ENCODE assay signal across 8 mouse cellular contexts in genomic region chr12:4475251-4475993, GRCm38 (mm10). TPM values are rescaled to one million over a fixed set of nuclear protein-coding genes. Genes with fewer than 3 reads are reported as not detected.
DNase-seq lines count a peak whose midpoint lies in the region; ATAC-seq lines count a peak whose summit lies in the region.

No protein-coding gene starts in this region.

- H3K4me1 ChIP-seq in heart, embryonic 14.5 days (ENCODE audit: control insufficient read depth in 2 of 2, insufficient read depth in 2 of 2, low read length in 2 of 2) = peaks cover 2 to 23% of the 10 kb centered on the region in 2 experiments; a peak in 3 of 4 replicates

- peak overlapping the region; percentile 96 for H3K9ac ChIP-seq in heart, embryonic 14.5 days (ENCODE audit: low read length)

- no peaks in the 10 kb centered on the region; the same call in 1 of the 2 replicates for H3K27me3 ChIP-seq in heart, embryonic 14.5 days (ENCODE audit: control insufficient read depth, insufficient read depth, low read length)

- no peaks in the 10 kb centered on the region for H3K9me3 ChIP-seq in heart, embryonic 14.5 days (ENCODE audit: control insufficient read depth, low read length)

- peak overlapping the region; percentile 78 for H3K4me2 ChIP-seq in heart, embryonic 14.5 days (ENCODE audit: low read length)

- H3K4me3 ChIP-seq in heart, embryonic 14.5 days (ENCODE audit: control insufficient read depth in 1 of 2, insufficient read depth in 1 of 2, low read depth in 1 of 2, low read length in 2 of 2) = peak overlapping the region; percentile 73 to 97

- peak overlapping the region; percentile 70 to 96 for H3K27ac ChIP-seq in heart, embryonic 14.5 days (replicated peaks in 1 of 2; ENCODE audit: control insufficient read depth in 1 of 2, insufficient read depth in 1 of 2, low read depth in 2 of 2, low read length in 2 of 2)

- no peaks in the 10 kb centered on the region for H3K36me3 ChIP-seq in heart, embryonic 14.5 days (ENCODE audit: control insufficient read depth, insufficient read depth, low read length)

- DNase-seq in heart, adult 18-20 months = no peak
- DNase-seq in Muller cell, postnatal 12 days (ENCODE audit: inconsistent ontology term) = peak; percentile 26
- peak; percentile 47 for DNase-seq in forelimb bud, embryonic 11.5 days (ENCODE audit: low read depth, low spot score)
- peak; percentile 24 for DNase-seq in mesoderm, embryonic 11.5 days (ENCODE audit: low read depth, low spot score)
- DNase-seq in right cerebral cortex, postnatal 14 days = no peak
- DNase-seq in gastrocnemius, postnatal 10 days = no peak
- DNase-seq in layer of hippocampus, adult 9-10 months (ENCODE audit: low spot score) = no peak

- no peak for ATAC-seq in heart, embryonic 14.5 days (ENCODE audit: insufficient number of reproducible peaks, insufficient read depth, low FRiP score, low read depth)

- 12% methylated on average over 18 of the region's 18 CpGs for WGBS in heart, embryonic 14.5 days

RNA-seq across cellular contexts. Expression of gene Ncoa1, which starts 1.6 kb away (rescaled TPM):
- polyA plus RNA-seq in heart, embryonic 14.5 days (2014; fragmentation: Nextera tagmentation; extraction: Ambion mirVana) = 14.7 and 14.9 TPM in 2 replicates
- total RNA-seq in heart, adult 18-20 months (2021) = 10 to 100 TPM; 28.9 to 29.0 TPM
- 10 to 100 TPM; 32.3 to 43.1 TPM for total RNA-seq in gastrocnemius, postnatal 10 days (2021)

Comparison
In these comparisons a context has a peak if more than half of its experiments do, and no peak if none do; other contexts are left out.
1. DNase-seq: peak in Muller cell, postnatal 12 days (single experiment), forelimb bud, embryonic 11.5 days (single experiment) and mesoderm, embryonic 11.5 days (single experiment); none in heart, adult 18-20 months (0 of 2), right cerebral cortex, postnatal 14 days (single experiment), gastrocnemius, postnatal 10 days (single experiment) and layer of hippocampus, adult 9-10 months (single experiment).